Mouse (Mus musculus) mature B cell (primary cell): ENCODE measurements around the gene Zfp740.

Experiments used
- in situ Hi-C: fragments of 300-500 bp; cut with MboI; formaldehyde crosslinking; loops from 2 replicates; pipeline ENCODE4 v1.14.3; 2019

Zfp740 gene

DNA sequence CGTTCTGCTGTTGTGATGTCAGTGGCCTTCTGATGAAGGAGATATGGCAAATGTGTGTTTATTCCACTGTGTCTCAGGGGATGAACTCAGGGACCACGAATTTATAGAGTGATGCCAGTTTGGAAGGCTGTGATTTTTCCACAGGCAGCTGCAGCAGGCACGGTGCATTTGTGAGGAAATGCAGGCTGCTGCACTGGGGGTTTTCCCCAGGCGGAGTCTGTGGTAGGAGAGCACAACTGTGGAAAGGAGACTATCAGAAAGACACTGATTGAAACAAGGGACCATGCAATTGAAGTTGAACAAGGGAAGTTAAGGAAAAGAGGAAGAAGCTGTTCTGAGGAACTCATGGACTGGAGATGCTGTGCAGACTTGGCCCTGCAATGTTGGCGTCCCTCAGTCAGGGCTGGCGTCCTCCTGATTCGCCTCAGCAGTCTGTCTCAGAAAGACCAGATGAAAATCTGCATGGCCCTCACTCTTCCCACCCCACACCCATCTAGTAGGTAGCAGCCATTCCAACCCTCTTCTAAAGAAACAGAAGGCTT lies 10.7 kb upstream of the Zfp740 start:
- in situ Hi-C loops = no loop called here

DNA sequence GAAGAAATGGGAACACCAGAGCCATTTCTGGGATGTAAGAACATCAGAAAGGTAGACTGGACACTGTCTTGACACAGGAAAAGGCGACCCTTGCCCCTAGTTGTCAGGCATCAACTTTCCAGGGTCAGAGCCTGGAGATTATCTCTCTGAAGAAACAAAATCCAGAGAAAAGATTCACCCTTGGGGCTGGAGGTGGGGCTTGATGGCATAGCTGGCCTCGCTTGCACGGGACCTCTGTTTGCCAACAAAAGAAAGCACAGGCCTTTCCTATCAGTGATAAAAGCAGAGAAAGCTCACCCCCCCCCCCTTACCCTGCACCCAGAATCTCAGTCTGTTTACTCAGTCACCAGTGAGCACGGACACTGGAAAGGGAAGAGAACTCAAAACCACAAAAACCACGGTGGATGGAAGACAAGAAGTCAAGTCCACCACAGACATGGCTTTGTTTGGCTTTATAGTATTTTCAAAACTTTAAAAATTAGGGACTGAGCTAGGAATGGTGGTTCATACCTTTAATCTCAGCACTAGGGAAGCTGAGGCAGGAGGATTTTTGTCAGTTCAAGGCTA lies 10.1 kb upstream of the Zfp740 start:
- in situ Hi-C loops = no loop called here

DNA sequence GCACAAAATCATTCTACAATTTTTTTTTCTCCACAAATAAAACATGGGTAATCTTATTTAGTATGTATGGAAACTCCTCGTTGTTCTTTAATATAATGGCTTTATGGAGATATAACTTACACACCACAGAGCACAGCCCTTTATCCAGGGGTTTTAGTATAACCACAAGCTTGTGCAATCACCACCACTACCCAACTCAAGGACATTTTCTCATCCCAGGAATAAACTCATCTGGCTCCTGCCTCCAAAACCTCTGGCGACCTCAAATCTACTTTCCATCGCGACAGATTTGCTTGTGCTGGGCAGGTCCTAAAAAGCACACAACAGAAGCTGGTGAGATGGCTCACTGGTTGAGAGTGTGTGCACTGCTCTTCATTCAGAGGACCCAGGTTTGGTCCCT lies 9.4 kb upstream of the Zfp740 start:
- in situ Hi-C loops = no loop called here

DNA sequence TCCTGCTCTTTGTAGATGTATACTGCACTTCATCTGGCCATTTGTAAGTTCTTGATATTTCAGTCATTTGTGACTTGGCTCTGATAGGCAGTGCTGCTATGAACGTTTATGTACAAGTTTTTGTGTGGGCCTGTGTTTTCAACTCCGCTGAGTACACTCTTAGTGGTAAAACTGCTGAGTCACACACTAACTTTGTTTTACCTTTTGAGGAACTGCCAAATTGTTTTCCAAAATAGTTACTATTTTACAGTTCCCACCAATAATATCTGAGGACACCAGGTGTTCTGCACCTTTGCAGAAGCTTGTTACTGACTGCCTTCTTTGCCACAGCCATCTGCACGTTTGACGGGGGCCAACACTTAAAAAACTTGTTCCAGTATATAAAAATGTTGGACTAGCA lies 8.6 kb upstream of the Zfp740 start:
- in situ Hi-C loops = no loop called here

- in situ Hi-C loops = no loop called here
These were observed 7.7 kb upstream of the Zfp740 start for GRCm38 (mm10) chr15:102195373-102195772.

DNA sequence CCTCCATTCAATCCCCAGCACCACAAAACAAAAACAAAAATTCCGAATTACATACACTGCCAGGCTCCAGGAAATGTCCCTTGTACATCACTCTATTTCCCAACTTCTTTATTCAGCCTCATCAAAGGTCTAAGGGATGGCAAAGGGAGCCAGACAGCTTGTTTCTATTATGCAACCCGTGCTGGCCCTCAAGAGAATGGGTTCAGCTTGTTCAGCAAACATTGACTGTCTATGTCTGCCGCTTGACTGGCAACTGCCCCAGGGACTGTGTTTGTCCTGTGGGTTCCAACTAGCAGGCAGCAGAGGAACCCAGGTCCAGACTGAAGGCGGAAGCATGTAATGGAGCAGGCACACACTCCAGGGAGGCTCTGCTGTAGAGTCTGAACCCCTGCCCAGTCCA lies 4.2 kb upstream of the Zfp740 start:
- in situ Hi-C loops = no loop called here

DNA sequence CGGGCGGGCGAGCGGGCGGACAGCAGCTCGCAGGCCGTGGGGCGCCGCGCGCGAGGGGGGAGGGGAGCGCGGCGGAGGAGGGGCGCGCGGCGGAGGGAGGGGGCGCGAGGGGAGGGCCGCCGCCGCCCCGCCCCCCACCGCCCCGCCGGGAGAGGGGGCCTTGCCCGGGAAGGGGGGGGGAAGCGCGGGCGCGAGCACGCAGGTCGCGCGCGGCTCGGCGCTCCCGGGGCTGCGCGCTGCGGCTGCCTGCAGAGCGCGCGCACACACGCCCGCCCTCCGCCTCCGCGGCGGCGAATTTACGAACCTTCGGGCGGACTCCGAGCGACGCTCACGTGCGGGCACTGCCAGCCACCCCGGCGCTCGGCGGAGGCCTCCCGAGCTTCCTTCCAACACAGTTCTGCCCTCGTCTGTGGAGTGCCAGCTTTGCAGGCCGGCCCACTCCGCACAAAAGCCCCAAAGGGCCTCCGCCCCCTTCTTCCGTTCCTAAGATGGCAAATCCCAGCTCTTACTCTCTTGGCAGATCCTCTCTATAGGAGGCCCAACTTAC lies 859 bp downstream of the Zfp740 start:
- in situ Hi-C loops = no loop called here

DNA sequence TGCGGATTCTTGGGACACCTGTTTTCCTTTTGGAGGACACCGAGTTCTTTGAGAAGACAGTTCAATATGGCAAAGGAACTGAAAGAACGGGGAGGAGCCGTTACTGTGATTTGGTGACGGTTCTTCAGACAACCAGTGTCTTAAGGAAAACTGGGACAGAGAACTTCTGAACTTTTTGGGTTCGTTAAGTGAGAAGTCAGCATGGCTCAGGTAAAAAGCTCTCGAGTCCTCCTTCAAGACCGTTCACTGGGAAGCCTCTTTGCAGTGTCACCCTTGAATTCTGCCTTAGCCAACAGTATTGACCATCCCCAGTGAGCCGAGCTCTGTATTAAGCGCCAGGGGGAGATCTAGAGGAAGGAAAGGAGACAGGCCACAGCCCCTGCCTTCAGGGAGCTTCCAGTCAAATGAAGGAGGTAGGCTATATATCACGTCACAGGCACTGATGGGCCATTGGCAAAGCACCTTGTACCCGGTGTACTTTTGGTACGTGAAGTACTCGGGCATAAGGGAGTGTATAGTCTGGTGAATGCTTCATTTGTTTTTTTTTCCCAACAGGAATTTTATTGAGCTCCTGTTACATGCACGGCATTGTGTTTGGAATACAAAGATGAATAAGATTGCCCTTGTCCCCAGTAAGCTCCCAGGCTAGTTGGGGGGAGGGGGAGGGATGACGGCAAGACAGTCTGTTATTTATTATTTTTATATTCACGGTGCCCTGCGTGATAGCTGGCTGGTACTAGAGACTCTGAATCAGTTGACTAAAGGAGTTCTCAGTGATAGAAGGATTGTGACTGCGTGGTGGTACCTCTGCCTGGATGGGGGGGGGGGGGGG lies 1.8 kb downstream of the Zfp740 start, which contains the start of gene Csad:
Gene Csad (minus strand): TSS at position 51 of the 832 bp plus-strand sequence.
- in situ Hi-C loops = no loop called here

- in situ Hi-C loops = no loop called here
These were observed 2.7 kb downstream of the Zfp740 start for GRCm38 (mm10) chr15:102205779-102206178.

DNA sequence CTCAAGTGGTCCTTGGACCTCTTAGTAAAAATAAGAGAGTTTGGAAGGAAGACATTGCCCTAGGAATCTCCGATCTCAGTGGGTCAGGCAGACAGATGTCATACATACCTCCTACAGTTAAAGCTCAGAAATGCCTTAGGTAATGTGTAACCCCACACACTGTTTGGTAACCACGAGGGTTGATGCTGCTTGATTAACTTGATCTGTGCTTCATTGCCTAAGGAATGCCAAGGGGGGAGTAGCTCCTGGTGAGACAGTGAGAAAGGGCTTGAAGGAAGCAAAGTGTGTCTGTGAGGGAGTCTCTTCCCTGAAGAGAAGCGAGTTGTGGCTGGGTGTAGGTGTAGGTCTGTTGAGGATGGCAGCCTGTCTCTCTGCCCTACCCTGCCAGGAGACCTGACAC lies 4.3 kb downstream of the Zfp740 start:
- in situ Hi-C loops = no loop called here

DNA sequence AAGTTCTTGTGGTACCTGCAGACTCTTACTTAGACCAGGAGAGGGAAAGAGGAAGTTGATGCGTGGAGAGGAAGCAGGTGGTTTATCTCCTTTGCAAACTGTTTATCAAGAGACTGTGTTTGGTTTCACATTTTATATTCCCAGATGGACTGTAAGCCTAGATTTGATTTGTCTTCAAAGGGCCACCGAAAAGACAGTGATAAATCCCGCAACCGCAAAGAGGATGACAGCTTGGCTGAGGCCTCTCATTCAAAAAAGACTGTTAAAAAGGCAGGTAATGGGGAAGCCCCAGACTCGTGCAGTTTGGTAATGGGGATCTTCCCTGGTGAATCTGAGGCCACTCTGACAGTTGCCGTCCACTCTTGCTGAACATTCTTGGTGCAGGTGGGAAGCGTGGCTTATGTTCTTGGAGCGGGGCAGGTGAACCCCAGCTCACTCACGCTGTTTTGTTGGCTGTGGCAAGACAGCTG lies 5.1 kb downstream of the Zfp740 start:
- in situ Hi-C loops = no loop called here

DNA sequence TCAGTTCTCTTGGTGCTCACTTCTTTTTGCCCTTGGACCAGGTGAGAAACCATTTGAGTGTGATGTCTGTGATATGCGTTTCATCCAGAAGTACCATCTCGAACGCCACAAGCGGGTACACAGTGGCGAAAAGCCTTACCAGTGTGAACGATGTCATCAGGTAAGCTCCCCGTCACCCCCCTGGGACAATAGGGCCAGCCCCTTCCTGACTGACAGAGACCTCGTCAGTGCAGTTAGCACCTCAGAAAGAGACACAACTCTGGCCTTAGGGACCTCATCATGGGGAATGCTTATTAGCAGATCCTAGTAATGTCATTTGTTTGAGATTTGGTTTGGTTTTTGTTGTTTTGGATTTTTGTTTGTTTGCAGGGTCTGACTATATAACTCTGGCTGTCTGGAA lies 6.1 kb downstream of the Zfp740 start:
- in situ Hi-C loops = no loop called here

GRCm38 (mm10) chr15:102210816-102211215 lies 7.8 kb downstream of the Zfp740 start:
- in situ Hi-C loops = no loop called here

GRCm38 (mm10) chr15:102211895-102212294 lies 8.8 kb downstream of the Zfp740 start:
- in situ Hi-C loops = no loop called here

- in situ Hi-C loops = no loop called here
These were observed 11.1 kb downstream of the Zfp740 start for GRCm38 (mm10) chr15:102214132-102214531.

- in situ Hi-C loops = no loop called here
These were observed 12.6 kb downstream of the Zfp740 start for GRCm38 (mm10) chr15:102215624-102216023.

GRCm38 (mm10) chr15:102216459-102217228 lies 13.6 kb downstream of the Zfp740 start:
- in situ Hi-C loops = no loop called here

DNA sequence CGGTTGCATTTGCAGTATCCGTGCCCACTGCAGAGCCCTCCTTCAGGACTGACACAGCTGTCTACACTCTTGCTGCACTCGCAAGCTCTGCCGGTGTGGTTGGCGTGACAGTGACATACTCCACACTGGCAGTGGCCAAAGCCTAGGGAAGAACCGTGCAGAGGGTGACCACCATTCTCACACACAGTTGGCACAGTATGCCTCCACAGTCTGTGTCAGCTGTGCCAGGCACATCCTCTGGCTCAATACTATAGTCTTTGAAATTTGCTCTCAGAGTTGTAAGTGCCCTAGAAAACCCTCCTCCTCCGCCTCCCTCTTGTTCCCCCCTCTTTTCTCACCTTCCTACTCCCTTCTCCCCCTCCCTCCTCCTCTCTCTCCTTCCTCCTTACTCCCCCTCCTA lies 14.3 kb downstream of the Zfp740 start:
- in situ Hi-C loops = no loop called here

DNA sequence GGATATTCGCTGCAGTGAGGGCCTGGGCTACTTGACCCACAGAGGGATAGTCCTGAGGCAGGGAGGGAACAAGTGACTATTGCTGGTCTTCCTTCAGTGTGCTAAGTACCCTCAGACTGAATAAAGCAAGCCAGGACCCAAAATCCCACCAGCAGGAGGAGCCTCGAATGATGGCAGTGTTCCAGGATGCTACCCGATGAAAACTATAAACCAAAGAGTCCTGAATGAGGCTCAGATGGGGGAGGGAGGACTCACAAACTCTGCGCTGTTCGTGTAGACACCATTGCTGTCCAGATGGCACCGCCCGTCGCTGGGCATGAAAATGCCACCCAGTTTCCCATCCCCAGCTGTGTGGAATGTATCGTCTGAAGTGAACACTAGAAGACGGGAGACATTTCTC lies 19.3 kb downstream of the Zfp740 start:
- in situ Hi-C loops = loop anchor here (5.0 kb wide), 1 partner anchor 45 kb away; no protein-coding TSS in a partner anchor

- in situ Hi-C loops = loop anchor here (5.0 kb wide), 1 partner anchor 47 kb away; no protein-coding TSS in a partner anchor
These were observed 21.3 kb downstream of the Zfp740 start for GRCm38 (mm10) chr15:102224186-102224991.
